Mouse (Mus musculus) CH12.LX (cell line): ENCODE results near the gene Plekhg3. TPM values are rescaled to one million over a fixed set of nuclear protein-coding genes. Genes with fewer than 3 reads are reported as not detected.
A peak's percentile ranks its signal among the peaks of the same experiment; 100 is the strongest.

Experiments used
- DNase-seq: peaks from one replicate; pipeline ENCODE4 v3.0.0-alpha.2; 2013; ENCODE audit errors: extremely low read depth
- H3K27ac ChIP-seq: 2 replicates; pipeline ENCODE4 v1.5.1; 2012; ENCODE audit warnings: low read depth, mild to moderate bottlenecking, control low read depth, moderate library complexity; ENCODE audit not compliant: insufficient read depth
- H3K27me3 ChIP-seq: replicated peaks from 2 replicates; pipeline ENCODE3; 2012; ENCODE audit warnings: inconsistent platforms
- H3K36me3 ChIP-seq, 2 experiments: replicated peaks in 1 of 2; 2 replicates each; pipeline versions ENCODE3 to v1.6.1; 2012; ENCODE audit warnings: inconsistent platforms in 1 of 2, low read length in 1 of 2, mild to moderate bottlenecking in 1 of 2, mixed read lengths in 1 of 2, moderate library complexity in 1 of 2; ENCODE audit not compliant: control insufficient read depth in 1 of 2, insufficient read depth in 1 of 2
- H3K4me1 ChIP-seq, 2 experiments: 2 replicates each; pipeline ENCODE4 v1.6.1; 2012; ENCODE audit warnings: inconsistent platforms in 1 of 2, moderate library complexity in 1 of 2; ENCODE audit not compliant: insufficient read depth in 2 of 2, control insufficient read depth in 1 of 2
- H3K4me2 ChIP-seq: 2 replicates; pipeline ENCODE4 v1.6.1; 2012; ENCODE audit warnings: low read depth, mild to moderate bottlenecking, control low read depth; ENCODE audit not compliant: poor library complexity, insufficient read depth, severe bottlenecking
- H3K4me3 ChIP-seq, 3 experiments: fragments of 150-350 bp in 1 of 3; sonication (generic) in 1 of 3; replicated peaks in 1 of 3; 2 replicates each; pipeline versions ENCODE3 to v1.5.1; 2011 to 2012; ENCODE audit warnings: low read depth in 2 of 3, low read length in 2 of 3, mild to moderate bottlenecking in 2 of 3, moderate library complexity in 2 of 3, control low read depth in 1 of 3, improper control_type of control experiment in 1 of 3, inconsistent platforms in 1 of 3, mixed read lengths in 1 of 3; ENCODE audit not compliant: poor library complexity in 1 of 3
- H3K79me2 ChIP-seq: replicated peaks from 2 replicates; pipeline ENCODE4 v1.6.1; 2012; ENCODE audit warnings: mild to moderate bottlenecking, moderate library complexity; ENCODE audit not compliant: control insufficient read depth, poor library complexity, insufficient read depth, severe bottlenecking; ENCODE audit errors: extremely low read depth
- H3K9ac ChIP-seq: 2 replicates; pipeline ENCODE4 v1.6.1; 2012; ENCODE audit warnings: low read depth, mild to moderate bottlenecking, control low read depth, moderate library complexity; ENCODE audit not compliant: insufficient read depth
- H3K9me3 ChIP-seq: replicated peaks from 2 replicates; pipeline ENCODE3; 2012; ENCODE audit warnings: low read length, inconsistent platforms, mixed read lengths
- CHD1 ChIP-seq: IDR thresholded peaks from 2 replicates; pipeline ENCODE4 v1.6.1; 2012; ENCODE audit warnings: low read depth, low read length, improper control_type of control experiment, inconsistent platforms
- CHD2 ChIP-seq: IDR thresholded peaks from 2 replicates; pipeline ENCODE4 v1.6.1; 2011; ENCODE audit warnings: low read length, improper control_type of control experiment
- CTCF ChIP-seq, 2 experiments: IDR thresholded peaks in 1 of 2; conservative IDR thresholded peaks in 1 of 2; 2 replicates each; pipeline ENCODE4 v1.5.1; 2011 to 2012; ENCODE audit warnings: low read depth in 2 of 2, low read length in 2 of 2, improper control_type of control experiment in 1 of 2, inconsistent platforms in 1 of 2, mild to moderate bottlenecking in 1 of 2, moderate library complexity in 1 of 2
- E2F4 ChIP-seq: IDR thresholded peaks from 2 replicates; pipeline ENCODE4 v1.6.1; 2011; ENCODE audit warnings: low read depth, low read length, improper control_type of control experiment; ENCODE audit not compliant: insufficient replicate concordance
- EP300 ChIP-seq: IDR thresholded peaks from 2 replicates; pipeline ENCODE4 v1.6.1; 2011; ENCODE audit warnings: low read length, improper control_type of control experiment
- ETS1 ChIP-seq: conservative IDR thresholded peaks from 2 replicates; pipeline ENCODE4 v1.6.1; 2012; ENCODE audit warnings: low read depth, mild to moderate bottlenecking, inconsistent platforms, low read length, improper control_type of control experiment, moderate library complexity
- GABPA ChIP-seq: IDR thresholded peaks from 2 replicates; pipeline ENCODE4 v1.6.1; 2012; ENCODE audit warnings: low read depth, low read length, improper control_type of control experiment, inconsistent platforms; ENCODE audit not compliant: insufficient replicate concordance
- HCFC1 ChIP-seq: IDR thresholded peaks from 2 replicates; pipeline ENCODE4 v1.6.1; 2012; ENCODE audit warnings: low read depth, mild to moderate bottlenecking, inconsistent platforms, low read length, improper control_type of control experiment
- JUND ChIP-seq: conservative IDR thresholded peaks from 2 replicates; pipeline ENCODE4 v1.6.1; 2011; ENCODE audit warnings: low read depth, low read length, improper control_type of control experiment
- KAT2A ChIP-seq: IDR thresholded peaks from 2 replicates; pipeline ENCODE4 v1.6.1; 2012; ENCODE audit warnings: low read length, improper control_type of control experiment, inconsistent platforms; ENCODE audit not compliant: insufficient replicate concordance
- MAFK ChIP-seq: IDR thresholded peaks from 2 replicates; pipeline ENCODE4 v1.6.1; 2011; ENCODE audit warnings: low read length, improper control_type of control experiment; ENCODE audit not compliant: insufficient replicate concordance
- MAZ ChIP-seq: IDR thresholded peaks from 2 replicates; pipeline ENCODE4 v1.6.1; 2012; ENCODE audit warnings: low read depth, mild to moderate bottlenecking, inconsistent platforms, low read length, improper control_type of control experiment, moderate library complexity
- MEF2A ChIP-seq: IDR thresholded peaks from 2 replicates; pipeline ENCODE4 v1.6.1; 2014; ENCODE audit warnings: low read depth, mild to moderate bottlenecking, inconsistent platforms, low read length, improper control_type of control experiment, borderline replicate concordance
- MXI1 ChIP-seq: IDR thresholded peaks from 2 replicates; pipeline ENCODE4 v1.6.1; 2011; ENCODE audit warnings: mild to moderate bottlenecking, low read depth, low read length, improper control_type of control experiment
- MYC ChIP-seq: IDR thresholded peaks from 2 replicates; pipeline ENCODE4 v1.6.1; 2011; ENCODE audit warnings: low read depth, mild to moderate bottlenecking, improper control_type of control experiment, low read length
- NELFE ChIP-seq: IDR thresholded peaks from 2 replicates; pipeline ENCODE4 v1.6.1; 2011; ENCODE audit warnings: low read depth, low read length, improper control_type of control experiment
- TBP ChIP-seq: conservative IDR thresholded peaks from 2 replicates; pipeline ENCODE4 v1.6.1; 2011; ENCODE audit warnings: low read depth, low read length, improper control_type of control experiment
- USF2 ChIP-seq: conservative IDR thresholded peaks from 2 replicates; pipeline ENCODE4 v1.6.1; 2011; ENCODE audit warnings: low read depth, low read length, improper control_type of control experiment
- ZMIZ1 ChIP-seq: IDR thresholded peaks from 2 replicates; pipeline ENCODE4 v1.6.1; 2012; ENCODE audit warnings: low read depth, mild to moderate bottlenecking, inconsistent platforms, low read length, improper control_type of control experiment
- ZNF384 ChIP-seq: IDR thresholded peaks from 2 replicates; pipeline ENCODE4 v1.6.1; 2012; ENCODE audit warnings: low read depth, low read length, improper control_type of control experiment, inconsistent platforms
- dilution Hi-C: fragments of 300-500 bp; cut with MboI; formaldehyde crosslinking; loops from 2 replicates; pipeline ENCODE4 v1.14.3; 2020; ENCODE audit warnings: low sequenced_read_pairs; ENCODE audit not compliant: extremely low pct_unique_long_range_greater_than_20kb, extremely low pct_ligation_motif_present
- in situ Hi-C: fragments of 300-500 bp; cut with MboI; formaldehyde crosslinking; loops from 3 replicates; pipeline ENCODE4 v1.14.3; 2019; ENCODE audit warnings: low sequenced_read_pairs, low pct_ligation_motif_present, low pct_unique_long_range_greater_than_20kb, mixed read lengths
- polyA plus RNA-seq: library from polyadenylated mRNA; unstranded; fragments of >175 nt; gene quantifications from 2 replicates; pipeline ENCODE4 v1.2.1, GENCODE M21; 2012; ENCODE audit warnings: low read depth; ENCODE audit not compliant: insufficient read length
- total RNA-seq, 2 experiments: library from RNA; depleted of rRNA; stranded (reverse); fragments of 300-350 nt in 1 of 2; fragments of >200 nt in 1 of 2; gene quantifications; 2 replicates each; pipeline ENCODE4 v1.2.3; 2012 to 2014

Plekhg3 gene
- total and polyA plus RNA-seq, 3 experiments: 0.04 to 6.1 (median 0.27) TPM

DNA sequence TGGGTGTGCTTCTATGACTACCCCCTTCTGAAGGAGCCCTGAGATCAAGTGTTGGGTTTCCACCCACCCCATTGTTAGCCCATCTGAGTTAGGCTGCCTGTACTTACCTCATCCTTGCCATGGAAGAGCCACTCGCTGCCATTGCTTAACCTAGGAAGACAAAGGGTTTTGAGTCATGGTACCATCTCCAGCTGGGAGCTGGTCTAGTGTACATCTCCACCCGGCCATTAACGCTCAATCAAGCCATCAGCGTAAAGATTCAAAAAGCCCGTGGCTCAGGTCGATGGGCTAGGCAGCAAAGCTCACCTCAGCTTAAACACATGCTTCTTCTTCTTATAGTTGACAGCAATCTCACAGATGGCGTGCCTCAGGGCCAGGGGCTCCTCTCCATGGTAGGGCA is 52.8 kb downstream of the Plekhg3 start:
- H3K4me1 ChIP-seq: peaks cover 5 to 6% of the 10 kb centered on the region in 2 experiments; a peak in 3 of 4 replicates
- dilution Hi-C loops: no loop called here
- no peak for DNase-seq
- in situ Hi-C loops: no loop called here
- no peak overlapping the region for H3K9ac ChIP-seq
- H3K4me3 ChIP-seq: no peak overlapping the region
- peaks cover 4% of the 10 kb centered on the region for H3K9me3 ChIP-seq
- H3K27me3 ChIP-seq: peaks cover 30% of the 10 kb centered on the region
- peaks cover 0 to 3% of the 10 kb centered on the region in 2 experiments for H3K36me3 ChIP-seq
- no peak overlapping the region for H3K4me2 ChIP-seq
- no peaks in the 10 kb centered on the region for H3K79me2 ChIP-seq
- no peak for TF ChIP-seq NELFE
- no peak for TF ChIP-seq MAFK
- no peak for TF ChIP-seq GABPA
- TF ChIP-seq ZMIZ1: no peak
- TF ChIP-seq KAT2A: no peak
- no peak for TF ChIP-seq ETS1
- TF ChIP-seq USF2: no peak
- TF ChIP-seq MXI1: no peak
- TF ChIP-seq JUND: no peak
- no peak for TF ChIP-seq MAZ
- TF ChIP-seq CHD2: no peak
- no peak for TF ChIP-seq TBP
- TF ChIP-seq HCFC1: no peak
- TF ChIP-seq EP300: no peak
- TF ChIP-seq CHD1: no peak
- TF ChIP-seq ZNF384: no peak
- no peak for TF ChIP-seq E2F4
- no peak for TF ChIP-seq CTCF (conservative IDR thresholded peaks at IDR 0.05 in 1 of 2, IDR thresholded peaks at IDR 0.05 in 1 of 2; ENCODE audit: low read depth in 2 of 2, low read length in 2 of 2)
- no peak for TF ChIP-seq MEF2A
- no peak overlapping the region for H3K27ac ChIP-seq

GRCm38 (mm10) chr12:76585028-76585427 is 54.3 kb downstream of the Plekhg3 start:
- Histone ChIP-seq H3K4me1 (peaks cover 5 to 6% of the 10 kb centered on the region in 2 experiments; a peak in 3 of 4 replicates), H3K9me3 (peaks cover 4% of the 10 kb centered on the region), H3K36me3 (no peaks in the 10 kb centered on the region), H3K4me2 (no peak overlapping the region), H3K4me3 (no peak overlapping the region), H3K27me3 (peaks cover 45% of the 10 kb centered on the region), H3K27ac (no peak overlapping the region), H3K9ac (no peak overlapping the region), H3K79me2 (no peaks in the 10 kb centered on the region)
- in situ Hi-C loops (no loop called here), dilution Hi-C loops (no loop called here)
- 0 out of 4 replicates have a peak, but pooled peaks of 1 of the 2 experiments have one; percentile 8 for TF ChIP-seq CTCF (conservative IDR thresholded peaks at IDR 0.05 in 1 of 2, IDR thresholded peaks at IDR 0.05 in 1 of 2; ENCODE audit: low read depth in 2 of 2, low read length in 2 of 2)
- no peak for TF ChIP-seq MYC
- no peak for DNase-seq
